Mouse (Mus musculus) spleen, adult 2 months (tissue): ENCODE data around the gene Olfr484. TPM values are rescaled to one million over a fixed set of nuclear protein-coding genes. Genes with fewer than 3 reads are reported as not detected.

Source experiments
- DNase-seq, 2 experiments: peaks; one replicate each; pipeline versions ENCODE4 v3.0.0 to v3.0.0-alpha.2; 2012 to 2021; ENCODE audit warnings: low spot score in 2 of 2, low read depth in 1 of 2
- H3K27ac ChIP-seq: fragments of 200-500 bp; 2 replicates; pipeline ENCODE4 v1.5.1; 2012; ENCODE audit warnings: low read length, inconsistent platforms; ENCODE audit not compliant: insufficient read depth
- H3K27me3 ChIP-seq: fragments of 200-500 bp; 2 replicates; pipeline ENCODE4 v1.6.1; 2012; ENCODE audit warnings: mild to moderate bottlenecking, moderate library complexity, low read length, inconsistent platforms; ENCODE audit not compliant: control insufficient read depth, insufficient read depth
- H3K36me3 ChIP-seq: fragments of 200-500 bp; 2 replicates; pipeline ENCODE4 v1.6.1; 2012; ENCODE audit warnings: mild to moderate bottlenecking, low read length, inconsistent platforms; ENCODE audit not compliant: control insufficient read depth, insufficient read depth
- H3K4me1 ChIP-seq: fragments of 200-500 bp; 2 replicates; pipeline ENCODE4 v1.6.1; 2011; ENCODE audit warnings: inconsistent platforms; ENCODE audit not compliant: control insufficient read depth, insufficient read depth, insufficient read length
- H3K4me3 ChIP-seq: fragments of 200-500 bp; 2 replicates; pipeline ENCODE4 v1.5.1; 2011; ENCODE audit warnings: mild to moderate bottlenecking, inconsistent platforms; ENCODE audit not compliant: insufficient read depth, insufficient read length; ENCODE audit errors: extremely low read depth
- CTCF ChIP-seq: fragments of 200-500 bp; IDR thresholded peaks from 2 replicates; pipeline ENCODE4 v1.5.1; 2011; ENCODE audit warnings: mild to moderate bottlenecking, inconsistent platforms; ENCODE audit not compliant: insufficient read depth, insufficient read length, insufficient replicate concordance; ENCODE audit errors: extremely low read depth
- POLR2A ChIP-seq: fragments of 200-500 bp; IDR thresholded peaks from 2 replicates; pipeline ENCODE4 v1.6.1; 2011; ENCODE audit warnings: low read depth, low read length, inconsistent platforms
- polyA plus RNA-seq: library from polyadenylated mRNA; depleted of rRNA; stranded (reverse); fragments of >200 nt; gene quantifications from 2 replicates; pipeline ENCODE4 v1.2.3, GENCODE M21; 2012; rRNA removed

Olfr484 gene
- polyA plus RNA-seq, 1 experiment = not detected

GRCm38 (mm10) chr7:108079555-108079954 is 47.7 kb downstream of the Olfr484 start, which contains the start of gene Olfr481:
TSS of gene Olfr481 (plus strand) at chr7:108079855.
- TF ChIP-seq POLR2A (no peak), CTCF (no peak)
- no peak within 1 kb of the TSS for H3K4me3 ChIP-seq
- no peak for DNase-seq
- H3K27me3 ChIP-seq = no peaks in the 10 kb centered on the region
- H3K36me3 ChIP-seq = no peaks in the 10 kb centered on the region
- H3K4me1 ChIP-seq = no peaks in the 10 kb centered on the region
- no peak within 1 kb of the TSS for H3K27ac ChIP-seq

Other genes with a start within 250 kb of the Olfr484 start
- gene Olfr472, start 229.5 kb downstream of the Olfr484 start, polyA plus RNA-seq = not detected in 2 replicates
- not detected in 2 replicates for gene Olfr473, start 197.0 kb downstream of the Olfr484 start, polyA plus RNA-seq
- gene Olfr474, start 172.8 kb downstream of the Olfr484 start, polyA plus RNA-seq = not detected in 2 replicates
- gene Olfr476, start 162.6 kb downstream of the Olfr484 start, polyA plus RNA-seq = not detected in 2 replicates
- not detected in 2 replicates for gene Olfr477, start 140.8 kb downstream of the Olfr484 start, polyA plus RNA-seq
- gene Olfr478, start 93.5 kb downstream of the Olfr484 start, polyA plus RNA-seq = not detected in 2 replicates
- gene Olfr479, start 76.8 kb downstream of the Olfr484 start, polyA plus RNA-seq = not detected in 2 replicates
- gene Olfr480, start 60.1 kb downstream of the Olfr484 start, polyA plus RNA-seq = not detected in 2 replicates
- gene Olfr481, start 47.6 kb downstream of the Olfr484 start, polyA plus RNA-seq = not detected in 2 replicates
- not detected in 2 replicates for gene Olfr482, start 29.9 kb downstream of the Olfr484 start, polyA plus RNA-seq
- gene Olfr483, start 26.6 kb downstream of the Olfr484 start, polyA plus RNA-seq = not detected in 2 replicates
- not detected in 2 replicates for gene Olfr485, start 32.4 kb upstream of the Olfr484 start, polyA plus RNA-seq
- gene Olfr486, start 45.3 kb upstream of the Olfr484 start, polyA plus RNA-seq = not detected in 2 replicates
- gene Olfr487, start 87.2 kb upstream of the Olfr484 start, polyA plus RNA-seq = not detected in 2 replicates
- not detected in 2 replicates for gene Olfr488, start 130.9 kb upstream of the Olfr484 start, polyA plus RNA-seq
- not detected in 2 replicates for gene Olfr490, start 161.5 kb upstream of the Olfr484 start, polyA plus RNA-seq
- not detected in 2 replicates for gene Olfr491, start 186.0 kb upstream of the Olfr484 start, polyA plus RNA-seq
- not detected in 2 replicates for gene Olfr492, start 196.2 kb upstream of the Olfr484 start, polyA plus RNA-seq
- not detected in 2 replicates for gene Olfr493, start 219.5 kb upstream of the Olfr484 start, polyA plus RNA-seq
- gene Olfr494, start 237.9 kb upstream of the Olfr484 start, polyA plus RNA-seq = not detected in 2 replicates